Mouse (Mus musculus) neural tube, embryonic 15.5 days (tissue): ENCODE measurements around the gene Lmna. TPM values are rescaled to one million over a fixed set of nuclear protein-coding genes. Genes with fewer than 3 reads are reported as not detected.

Experiments
- ATAC-seq: fragments of 200-750 bp; cut with Nextera tagmentation; 2 replicates; pipeline ENCODE4 v1.8.0; 2017; ENCODE audit warnings: mild to moderate bottlenecking, moderate TSS enrichment, moderate library complexity; ENCODE audit not compliant: low FRiP score
- H3K27ac ChIP-seq: fragments of 300-500 bp; sonication (generic); replicated peaks from 2 replicates; pipeline ENCODE4 v1.5.1; 2015; ENCODE audit warnings: mild to moderate bottlenecking, inconsistent platforms
- H3K27me3 ChIP-seq: fragments of 300-500 bp; sonication (generic); replicated peaks from 2 replicates; pipeline ENCODE4 v1.6.1; 2015; ENCODE audit warnings: inconsistent platforms
- H3K36me3 ChIP-seq: fragments of 300-500 bp; sonication (generic); 2 replicates; pipeline ENCODE4 v1.6.1; 2015; ENCODE audit warnings: inconsistent platforms
- H3K4me1 ChIP-seq: fragments of 300-500 bp; sonication (generic); 2 replicates; pipeline ENCODE4 v1.6.1; 2015; ENCODE audit warnings: inconsistent platforms
- H3K4me2 ChIP-seq: fragments of 300-500 bp; sonication (generic); 2 replicates; pipeline ENCODE4 v1.6.1; 2015; ENCODE audit warnings: inconsistent platforms, mild to moderate bottlenecking, moderate library complexity
- H3K4me3 ChIP-seq: fragments of 300-500 bp; sonication (generic); replicated peaks from 2 replicates; pipeline ENCODE4 v1.5.1; 2015; ENCODE audit warnings: mild to moderate bottlenecking, inconsistent platforms
- H3K9ac ChIP-seq: fragments of 300-500 bp; sonication (generic); replicated peaks from 2 replicates; pipeline ENCODE4 v1.6.1; 2015; ENCODE audit warnings: mild to moderate bottlenecking, inconsistent platforms
- H3K9me3 ChIP-seq: fragments of 300-500 bp; sonication (generic); replicated peaks from 2 replicates; pipeline ENCODE4 v1.6.1; 2016; ENCODE audit warnings: inconsistent platforms
- WGBS: fragments of 180-500 bp; shearing (Covaris S2); methylation state at CpG from one replicate; pipeline ENCODE4 v1.1.7; 2015; ENCODE audit warnings: mixed read lengths; 5-methylcytosine and 5-hydroxymethylcytosine counted together
- polyA plus RNA-seq: library from polyadenylated mRNA; unstranded; fragments of >200 nt; fragmentation: Nextera tagmentation; extraction: Ambion mirVana; gene quantifications from 2 replicates; pipeline ENCODE4 v1.2.1, GENCODE M21; 2015

Gene Lmna
- polyA plus RNA-seq, 1 experiment from 2014 or later, result 70.3 TPM

- H3K9me3 ChIP-seq, result no peaks in the 10 kb centered on the region
- H3K27ac ChIP-seq, result no peak overlapping the region
- H3K36me3 ChIP-seq, result 0 out of 2 replicates have a peak, but pooled peaks cover 8% of the 10 kb centered on the region
- H3K4me2 ChIP-seq, result no peak overlapping the region
- no peak overlapping the region for H3K4me3 ChIP-seq
- H3K4me1 ChIP-seq, result peaks cover 51% of the 10 kb centered on the region
- H3K27me3 ChIP-seq, result no peaks in the 10 kb centered on the region
- 85% methylated on average over 11 of the region's 11 CpGs for WGBS
- ATAC-seq, result no peak
- no peak overlapping the region for H3K9ac ChIP-seq
These were observed 18.9 kb upstream of the Lmna start for GRCm38 (mm10) chr3:88528646-88529045.

GRCm38 (mm10) chr3:88527565-88527964 is 17.8 kb upstream of the Lmna start:
- H3K4me3 ChIP-seq, result no peak overlapping the region
- H3K9ac ChIP-seq, result peak overlapping the region; percentile 18; the same call in 1 of the 2 replicates
- peak overlapping the region; percentile 28 for H3K4me2 ChIP-seq
- H3K27me3 ChIP-seq, result no peaks in the 10 kb centered on the region
- WGBS, result 15% methylated on average over 8 of the region's 8 CpGs
- 0 out of 2 replicates have a peak overlapping the region, but pooled peaks have one; percentile 0 for H3K27ac ChIP-seq
- ATAC-seq, result no peak
- H3K4me1 ChIP-seq, result peaks cover 50% of the 10 kb centered on the region
- H3K36me3 ChIP-seq, result 0 out of 2 replicates have a peak, but pooled peaks cover 8% of the 10 kb centered on the region
- no peaks in the 10 kb centered on the region for H3K9me3 ChIP-seq

GRCm38 (mm10) chr3:88526157-88527131 is 16.7 kb upstream of the Lmna start:
- H3K9ac ChIP-seq, result peak overlapping the region; percentile 20; the same call in 1 of the 2 replicates

GRCm38 (mm10) chr3:88525021-88525420 is 15.3 kb upstream of the Lmna start:
- no peaks in the 10 kb centered on the region for H3K9me3 ChIP-seq
- 90% methylated on average over 5 of the region's 5 CpGs for WGBS
- H3K27ac ChIP-seq, result no peak overlapping the region
- H3K36me3 ChIP-seq, result 0 out of 2 replicates have a peak, but pooled peaks cover 8% of the 10 kb centered on the region
- no peak for ATAC-seq
- H3K4me1 ChIP-seq, result peaks cover 43% of the 10 kb centered on the region
- no peak overlapping the region for H3K4me3 ChIP-seq
- H3K9ac ChIP-seq, result no peak overlapping the region
- H3K27me3 ChIP-seq, result no peaks in the 10 kb centered on the region
- H3K4me2 ChIP-seq, result no peak overlapping the region

More at GRCm38 (mm10) chr3:88526157-88527131, 16.7 kb upstream of the Lmna start:
- Histone ChIP-seq H3K27ac (peak overlapping the region; percentile 9; the same call in 1 of the 2 replicates), H3K9me3 (no peaks in the 10 kb centered on the region), H3K27me3 (no peaks in the 10 kb centered on the region), H3K4me1 (peaks cover 50% of the 10 kb centered on the region), H3K4me2 (peak overlapping the region; percentile 42), H3K36me3 (0 out of 2 replicates have a peak, but pooled peaks cover 8% of the 10 kb centered on the region), H3K4me3 (no peak overlapping the region)
- WGBS, result 34% methylated on average over 17 of the region's 17 CpGs
- peak; percentile 65 for ATAC-seq

- Histone ChIP-seq H3K9ac (no peak overlapping the region; the same call in 1 of the 2 replicates), H3K27ac (no peak overlapping the region), H3K4me1 (peaks cover 25% of the 10 kb centered on the region), H3K4me3 (no peak overlapping the region), H3K9me3 (no peaks in the 10 kb centered on the region), H3K36me3 (0 out of 2 replicates have a peak, but pooled peaks cover 8% of the 10 kb centered on the region), H3K27me3 (no peaks in the 10 kb centered on the region), H3K4me2 (no peak overlapping the region)
- no peak for ATAC-seq
- 89% methylated on average over 8 of the region's 8 CpGs for WGBS
These were observed 13.3 kb upstream of the Lmna start for GRCm38 (mm10) chr3:88523027-88523426.

GRCm38 (mm10) chr3:88521803-88522331 is 12.1 kb upstream of the Lmna start:
- H3K4me2 ChIP-seq, result no peak overlapping the region
- peaks cover 13% of the 10 kb centered on the region for H3K4me1 ChIP-seq
- WGBS, result 28% methylated on average over 9 of the region's 9 CpGs
- no peak overlapping the region for H3K9ac ChIP-seq
- H3K36me3 ChIP-seq, result 0 out of 2 replicates have a peak, but pooled peaks cover 8% of the 10 kb centered on the region
- no peak for ATAC-seq
- no peak overlapping the region for H3K4me3 ChIP-seq
- no peaks in the 10 kb centered on the region for H3K27me3 ChIP-seq
- H3K9me3 ChIP-seq, result no peaks in the 10 kb centered on the region
- H3K27ac ChIP-seq, result no peak overlapping the region

GRCm38 (mm10) chr3:88521156-88521555 is 11.4 kb upstream of the Lmna start:
- peaks cover 6% of the 10 kb centered on the region for H3K4me1 ChIP-seq
- no peak for ATAC-seq
- H3K9ac ChIP-seq, result no peak overlapping the region
- H3K4me2 ChIP-seq, result no peak overlapping the region
- H3K27me3 ChIP-seq, result no peaks in the 10 kb centered on the region
- H3K27ac ChIP-seq, result no peak overlapping the region
- H3K4me3 ChIP-seq, result no peak overlapping the region
- WGBS, result 89% methylated on average over 6 of the region's 6 CpGs
- 0 out of 2 replicates have a peak, but pooled peaks cover 8% of the 10 kb centered on the region for H3K36me3 ChIP-seq
- no peaks in the 10 kb centered on the region for H3K9me3 ChIP-seq

- Histone ChIP-seq H3K27ac (no peak overlapping the region), H3K4me3 (no peak overlapping the region), H3K4me2 (no peak overlapping the region), H3K9ac (no peak overlapping the region), H3K27me3 (no peaks in the 10 kb centered on the region), H3K36me3 (0 out of 2 replicates have a peak, but pooled peaks cover 8% of the 10 kb centered on the region), H3K4me1 (no peaks in the 10 kb centered on the region; the same call in 1 of the 2 replicates), H3K9me3 (no peaks in the 10 kb centered on the region)
- no peak for ATAC-seq
- WGBS, result 88% methylated on average over 2 of the region's 2 CpGs
These were observed 10.3 kb upstream of the Lmna start for GRCm38 (mm10) chr3:88520078-88520477.

GRCm38 (mm10) chr3:88518411-88518810 is 8.7 kb upstream of the Lmna start:
- Histone ChIP-seq H3K9me3 (no peaks in the 10 kb centered on the region), H3K4me1 (peaks cover under 1% of the 10 kb centered on the region), H3K4me3 (no peak overlapping the region), H3K27me3 (no peaks in the 10 kb centered on the region), H3K36me3 (no peaks in the 10 kb centered on the region), H3K9ac (no peak overlapping the region), H3K27ac (no peak overlapping the region), H3K4me2 (no peak overlapping the region)
- 69% methylated on average over 4 of the region's 4 CpGs for WGBS
- ATAC-seq, result no peak

- 71% methylated on average over 2 of the region's 2 CpGs for WGBS
- Histone ChIP-seq H3K4me1 (peaks cover 19% of the 10 kb centered on the region), H3K4me3 (no peak overlapping the region), H3K27me3 (no peaks in the 10 kb centered on the region), H3K9ac (no peak overlapping the region), H3K27ac (no peak overlapping the region), H3K4me2 (no peak overlapping the region), H3K36me3 (no peaks in the 10 kb centered on the region), H3K9me3 (no peaks in the 10 kb centered on the region)
- ATAC-seq, result no peak
These were observed 6.7 kb upstream of the Lmna start for GRCm38 (mm10) chr3:88516407-88516806.

GRCm38 (mm10) chr3:88515095-88515386 is 5.3 kb upstream of the Lmna start:
- Histone ChIP-seq H3K36me3 (no peaks in the 10 kb centered on the region), H3K4me1 (peaks cover 29% of the 10 kb centered on the region), H3K27me3 (no peaks in the 10 kb centered on the region), H3K4me3 (no peak overlapping the region), H3K27ac (no peak overlapping the region), H3K4me2 (no peak overlapping the region), H3K9me3 (no peaks in the 10 kb centered on the region), H3K9ac (no peak overlapping the region)
- no peak for ATAC-seq
- WGBS, result 88% methylated on average over 2 of the region's 2 CpGs
